Mouse (Mus musculus) Patski (cell line): ENCODE measurements around the gene Dnajc16. TPM values are rescaled to one million over a fixed set of nuclear protein-coding genes. Genes with fewer than 3 reads are reported as not detected.

Experiments
- ATAC-seq: fragments of 100-300 bp; one replicate; pipeline ENCODE4 v1.8.0; 2021
- CTCF ChIA-PET: fragments of 350-600 bp; sonication (Branson Sonifier 250); formaldehyde crosslinking; loops from one replicate; lab custom pipeline; 2022; ENCODE audit warnings: inconsistent platforms; lab: Charles Lee
- POLR2A ChIA-PET: fragments of 350-600 bp; sonication (Branson Sonifier 250); formaldehyde crosslinking; loops from one replicate; lab custom pipeline; 2022; ENCODE audit warnings: antibody characterized with exemption, inconsistent platforms; lab: Charles Lee
- DNase-seq: peaks from one replicate; pipeline ENCODE4 v3.0.0-alpha.2; 2011; ENCODE audit warnings: low read depth, low spot score
- H3K27me3 ChIP-seq: fragments of 371-371 bp; one replicate; pipeline ENCODE4 v1.5.1; 2021
- CTCF ChIP-seq: fragments of 100-300 bp; IDR thresholded peaks from one replicate; pipeline ENCODE4 v1.5.1; 2021
- in situ Hi-C: fragments of 300-500 bp; cut with MboI; formaldehyde crosslinking; loops from 3 replicates; pipeline ENCODE4 v1.11.1; 2018; ENCODE audit warnings: low pct_unique_long_range_greater_than_20kb, mixed read lengths
- polyA plus RNA-seq: library from polyadenylated mRNA; unstranded; gene quantifications from one replicate; pipeline ENCODE4 v1.2.3, GENCODE M21; 2021

The Dnajc16 gene
- polyA plus RNA-seq, 1 experiment from 2014 or later = 14.5 TPM

DNA sequence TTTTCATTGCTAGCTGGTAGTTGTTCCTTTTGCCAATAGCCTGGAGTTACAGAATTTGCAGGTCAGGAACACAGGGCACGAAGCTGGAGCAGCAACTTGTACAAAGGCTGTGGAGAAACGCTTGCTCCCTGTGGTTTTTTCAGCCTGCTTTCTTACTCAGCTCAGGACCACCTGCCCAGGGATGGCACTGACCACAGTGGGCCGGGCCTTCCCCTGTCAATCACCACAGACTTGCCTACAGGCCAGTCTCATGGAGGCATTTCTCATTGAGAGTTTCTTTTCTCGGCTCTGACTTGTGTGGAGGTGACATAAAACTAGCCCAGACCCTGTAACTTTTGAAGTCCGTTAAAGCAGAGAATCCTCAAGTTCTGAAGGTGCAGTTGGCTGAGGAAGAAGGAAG is 6.8 kb upstream of the Dnajc16 start:
- TF ChIP-seq CTCF = no peak
- ATAC-seq (no peak), DNase-seq (no peak)
- in situ Hi-C loops = no loop called here
- ChIA-PET CTCF (no interaction called here), POLR2A (no interaction called here)
- H3K27me3 ChIP-seq = no peaks in the 10 kb centered on the region

- CTCF ChIA-PET = no interaction called here
- H3K27me3 ChIP-seq = no peaks in the 10 kb centered on the region
- in situ Hi-C loops = no loop called here
- DNase-seq (no peak), ATAC-seq (no peak)
- no peak for TF ChIP-seq CTCF
- POLR2A ChIA-PET = no interaction called here
Measured at GRCm38 (mm10) chr4:141796954-141797353, 6.2 kb upstream of the Dnajc16 start.

GRCm38 (mm10) chr4:141796356-141796755 is 5.6 kb upstream of the Dnajc16 start:
- POLR2A ChIA-PET = no interaction called here
- in situ Hi-C loops = no loop called here
- CTCF ChIA-PET = no interaction called here
- TF ChIP-seq CTCF = no peak
- ATAC-seq = no peak
- H3K27me3 ChIP-seq = no peaks in the 10 kb centered on the region
- no peak for DNase-seq

DNA sequence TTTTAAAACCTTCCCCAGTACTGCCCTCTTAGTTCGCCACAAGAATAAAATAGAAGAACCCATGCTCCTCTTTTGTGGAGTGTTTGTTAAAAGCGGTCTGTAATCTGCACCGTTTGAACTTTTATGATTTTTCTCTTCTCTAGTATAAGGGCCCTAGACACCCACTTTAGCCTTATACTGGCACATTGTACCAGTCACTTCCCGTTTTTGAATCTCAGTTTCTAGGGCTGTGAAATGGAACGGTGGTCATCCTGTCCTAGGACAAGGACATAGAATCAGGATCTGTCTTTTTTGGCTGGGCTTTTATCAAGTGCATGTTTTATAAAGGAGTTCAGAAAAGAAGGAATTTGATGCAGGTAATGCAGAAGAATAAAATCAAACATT is 3.4 kb upstream of the Dnajc16 start:
- POLR2A ChIA-PET = interaction anchor here (0.6 kb wide), 1 partner anchor 17 kb away, joined by 4 read pairs; no protein-coding TSS in a partner anchor
- DNase-seq (no peak), ATAC-seq (no peak)
- no peaks in the 10 kb centered on the region for H3K27me3 ChIP-seq
- no peak for TF ChIP-seq CTCF
- CTCF ChIA-PET = interaction anchor here (1.1 kb wide), 2 partner anchors 16 to 211 kb away, joined by 3 to 5 read pairs; no protein-coding TSS in a partner anchor
- in situ Hi-C loops = no loop called here

DNA sequence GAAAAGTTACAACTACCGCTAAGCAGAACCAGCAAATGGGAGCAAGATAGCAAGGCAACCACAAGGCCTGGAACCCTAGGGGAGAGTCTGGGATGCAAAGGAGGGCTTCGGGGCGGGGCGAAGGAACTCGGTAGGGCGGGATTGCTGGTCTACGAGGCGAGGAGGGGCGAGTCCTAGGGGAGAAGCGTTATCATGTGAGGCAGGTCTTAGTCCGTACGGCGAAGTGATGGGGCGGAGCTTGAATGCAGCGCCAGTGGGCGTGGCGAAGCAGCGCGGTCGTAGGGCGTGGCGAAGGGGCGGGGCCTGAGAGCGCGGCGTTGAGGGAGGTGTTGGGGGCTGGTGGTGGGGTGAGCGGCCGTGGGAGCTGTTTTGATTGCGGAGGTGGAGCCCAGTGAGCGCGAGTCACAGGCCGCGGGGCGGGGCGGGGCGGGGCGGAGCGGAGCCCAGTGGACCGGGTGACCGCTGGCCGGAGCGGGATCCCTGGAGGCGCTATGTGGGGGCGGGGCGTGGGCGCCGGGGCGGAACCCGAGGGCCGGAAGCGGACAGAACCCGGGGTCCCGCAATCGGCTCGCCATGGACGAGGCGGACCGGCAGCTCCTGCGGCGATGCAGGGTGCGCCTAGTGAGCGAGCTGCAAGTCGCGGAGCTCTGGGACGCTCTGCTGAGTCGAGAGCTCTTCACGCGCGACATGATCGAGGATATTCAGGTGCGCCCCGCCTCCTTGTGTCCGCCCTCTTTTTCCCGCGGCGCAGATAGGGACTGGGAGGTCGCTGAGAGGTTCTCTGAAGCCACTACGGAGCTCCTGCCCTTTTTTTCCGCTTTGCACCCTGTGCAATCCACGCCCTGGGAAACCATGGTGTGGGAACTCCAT is 2.8 kb upstream of the Dnajc16 start, which contains the start of gene Casp9:
Gene Casp9, plus strand, starts transcription at position 331 of the 870 bp plus-strand sequence.
- no peak for TF ChIP-seq CTCF
- H3K27me3 ChIP-seq = no peaks in the 10 kb centered on the region
- CTCF ChIA-PET = interaction anchor here (1.1 kb wide), 2 partner anchors 16 to 212 kb away, joined by 3 to 5 read pairs; no protein-coding TSS in a partner anchor
- POLR2A ChIA-PET = interaction anchor here (0.6 kb wide), 1 partner anchor 17 kb away, joined by 4 read pairs; no protein-coding TSS in a partner anchor
- in situ Hi-C loops = no loop called here
- DNase-seq (peak; percentile 67), ATAC-seq (peak; percentile 62)

- CTCF ChIA-PET = interaction anchor here (1.1 kb wide), 1 partner anchor 17 kb away, joined by 5 read pairs; no protein-coding TSS in a partner anchor
- H3K27me3 ChIP-seq = no peaks in the 10 kb centered on the region
- POLR2A ChIA-PET = no interaction called here
- no peak for ATAC-seq
- in situ Hi-C loops = no loop called here
- DNase-seq = no peak
- no peak for TF ChIP-seq CTCF
Measured at GRCm38 (mm10) chr4:141792554-141793281, 2.0 kb upstream of the Dnajc16 start.

DNA sequence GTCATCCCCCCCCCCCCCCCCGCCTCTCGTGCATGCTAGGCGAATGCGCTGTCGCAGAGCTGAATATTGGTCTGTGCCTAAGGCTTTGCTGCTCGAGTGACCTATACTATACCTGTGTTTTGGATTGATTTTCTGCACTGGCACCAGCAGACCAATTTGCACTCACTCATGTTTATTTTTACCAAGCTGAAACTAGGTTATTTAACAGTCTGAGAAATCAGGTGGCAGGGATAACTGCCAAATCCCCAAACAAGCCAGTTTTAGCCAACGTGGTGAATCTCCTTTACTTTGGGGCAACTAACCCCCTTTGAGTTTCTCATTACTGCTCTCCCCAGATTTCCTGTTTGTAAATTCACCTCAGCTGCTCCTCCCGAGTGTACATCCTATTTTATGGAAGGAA is 1.2 kb upstream of the Dnajc16 start:
- ATAC-seq = no peak
- in situ Hi-C loops = no loop called here
- POLR2A ChIA-PET = interaction anchor here (0.6 kb wide), 1 partner anchor 34 kb away, joined by 3 read pairs; the partner anchor contains the start of gene Cela2a

DNA sequence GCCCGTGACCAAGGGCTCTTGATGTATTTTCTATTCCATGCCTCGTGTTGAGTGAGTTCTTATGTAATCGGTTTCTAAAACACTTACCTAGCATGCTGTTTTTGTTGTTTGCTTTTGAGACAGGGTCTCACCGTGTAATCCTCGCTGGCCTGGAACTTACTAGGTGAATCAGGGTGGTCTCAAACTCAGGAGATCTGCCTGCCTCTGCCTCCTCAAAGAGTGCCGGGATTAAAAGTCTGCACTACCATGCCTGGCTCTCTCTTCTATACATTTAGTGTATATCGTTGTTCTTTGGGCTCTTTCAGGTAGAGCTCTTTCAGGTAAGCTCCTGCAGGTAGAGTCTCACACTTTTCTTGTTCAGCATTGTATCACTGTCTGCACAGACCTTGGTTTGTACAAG is 755 bp upstream of the Dnajc16 start:
- no peaks in the 10 kb centered on the region for H3K27me3 ChIP-seq
- no peak for ATAC-seq
- in situ Hi-C loops = no loop called here
- TF ChIP-seq CTCF = no peak
- no peak for DNase-seq
- POLR2A ChIA-PET = interaction anchor here (0.5 to 0.6 kb wide), 2 partner anchors 35 to 407 kb away, joined by 3 read pairs; partner anchors contain the start of gene Cela2a
- CTCF ChIA-PET = no interaction called here

More for the DNA sequence above, 1.2 kb upstream of the Dnajc16 start:
- H3K27me3 ChIP-seq = no peaks in the 10 kb centered on the region
- DNase-seq = no peak
- TF ChIP-seq CTCF = no peak
- CTCF ChIA-PET = no interaction called here

DNA sequence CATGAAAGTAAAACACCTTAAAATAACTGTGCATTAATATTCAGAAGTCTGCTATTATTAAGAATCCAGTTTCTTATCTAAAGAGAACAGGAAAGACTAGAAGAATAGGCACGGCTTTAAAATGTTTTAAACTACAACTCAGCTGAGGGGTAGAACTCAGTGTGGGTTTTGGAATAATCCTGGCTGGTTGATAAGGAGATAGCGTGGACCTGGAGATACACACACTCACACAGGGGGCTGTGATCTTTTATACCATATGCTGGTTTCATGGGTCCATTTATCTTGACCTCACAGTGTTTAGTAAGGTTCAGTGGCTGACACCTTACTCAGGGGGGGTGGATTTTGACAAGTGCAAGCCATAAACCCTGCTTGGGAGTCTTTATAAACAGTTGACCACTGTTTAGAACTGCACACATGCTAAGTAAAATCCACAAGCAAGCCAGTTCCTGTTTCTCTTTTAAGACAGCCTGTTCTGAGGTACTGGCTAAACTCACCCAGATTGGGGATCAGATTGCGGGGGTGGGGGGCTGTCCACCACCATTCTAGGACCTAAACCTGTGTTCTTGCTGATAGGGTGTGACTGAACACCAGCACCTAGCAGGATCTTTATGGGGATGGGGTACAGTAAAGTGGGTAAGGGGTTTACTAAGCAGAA is 1.0 kb downstream of the Dnajc16 start:
- no peak for TF ChIP-seq CTCF
- DNase-seq = no peak
- CTCF ChIA-PET = no interaction called here
- no peak for ATAC-seq
- in situ Hi-C loops = loop anchor here (10.0 kb wide), 1 partner anchor 175 kb away; the partner anchor contains the start of gene Tmem82
- POLR2A ChIA-PET = interaction anchor here (1.0 kb wide), 1 partner anchor 9 kb away, joined by 4 read pairs; no protein-coding TSS in a partner anchor
- H3K27me3 ChIP-seq = no peaks in the 10 kb centered on the region

DNA sequence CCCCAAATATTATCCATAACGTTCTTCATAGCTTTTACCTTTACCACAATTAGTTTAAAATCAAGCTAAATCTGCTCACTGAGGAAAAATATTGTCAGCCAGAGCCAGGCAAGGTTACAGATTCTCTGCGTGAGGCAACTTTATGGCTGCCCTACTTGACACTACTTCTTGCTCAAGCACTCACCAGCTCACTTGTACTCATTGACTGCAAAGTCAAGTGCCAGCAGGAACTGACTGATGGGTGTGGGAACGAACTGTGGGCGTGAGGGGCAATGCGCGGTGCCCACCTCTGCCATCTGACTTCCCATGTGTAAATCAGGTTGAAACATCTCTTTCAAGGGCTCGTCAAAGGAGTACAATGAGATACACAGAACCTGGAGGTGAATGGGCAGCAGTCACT is 3.3 kb downstream of the Dnajc16 start:
- no peak for ATAC-seq
- in situ Hi-C loops = loop anchor here (10.0 kb wide), 1 partner anchor 173 kb away; the partner anchor contains the start of gene Tmem82
- ChIA-PET CTCF (no interaction called here), POLR2A (no interaction called here)
- no peak for DNase-seq
- no peak for TF ChIP-seq CTCF
- no peaks in the 10 kb centered on the region for H3K27me3 ChIP-seq
